Mouse (Mus musculus) cortical plate, adult 2 months (tissue): Measurements from ENCODE around the gene Adam33.

Experiments
- CTCF ChIP-seq: fragments of 200-500 bp; IDR thresholded peaks from 2 replicates; pipeline ENCODE4 v1.5.1; 2011; ENCODE audit warnings: mild to moderate bottlenecking, control low read depth, low read length; ENCODE audit not compliant: insufficient read depth; ENCODE audit errors: extremely low read depth
- POLR2A ChIP-seq: fragments of 200-500 bp; IDR thresholded peaks from 2 replicates; pipeline ENCODE4 v1.6.1; 2011; ENCODE audit warnings: mild to moderate bottlenecking, low read length, control low read depth; ENCODE audit not compliant: insufficient read depth; ENCODE audit errors: extremely low read depth

DNA sequence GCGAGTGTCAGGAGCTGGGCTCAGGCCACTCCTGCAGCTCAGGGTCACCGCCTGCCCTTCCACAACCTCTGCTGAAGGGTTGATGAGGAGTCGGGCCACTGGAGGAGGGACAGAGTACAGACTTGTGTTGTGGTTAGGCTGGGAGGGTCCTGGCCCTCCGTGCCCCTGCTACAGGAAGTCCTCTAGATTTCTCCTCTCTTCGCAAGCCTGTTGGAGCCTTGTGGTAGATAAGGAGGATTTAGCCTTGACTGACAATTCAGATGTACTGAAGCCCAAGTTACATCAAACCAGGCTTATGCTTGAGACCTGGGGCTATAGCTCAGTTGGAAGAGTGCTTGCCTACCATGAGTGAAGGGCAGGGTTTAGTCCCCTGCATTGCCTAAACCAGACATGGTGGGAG lies 16.9 kb upstream of the Adam33 start:
- TF ChIP-seq POLR2A (no peak), CTCF (no peak)
